Mouse (Mus musculus) kidney, embryonic 15.5 days (tissue): ENCODE results near the gene Tdrd7. TPM values are rescaled to one million over a fixed set of nuclear protein-coding genes. Genes with fewer than 3 reads are reported as not detected.

ENCODE experiments used
- ATAC-seq: fragments of 200-750 bp; cut with Nextera tagmentation; replicated peaks from 2 replicates; pipeline ENCODE4 v1.8.0; 2017; ENCODE audit warnings: moderate TSS enrichment; ENCODE audit not compliant: low FRiP score
- H3K27ac ChIP-seq: fragments of 300-500 bp; sonication (generic); 2 replicates; pipeline ENCODE4 v1.5.1; 2015; ENCODE audit warnings: mild to moderate bottlenecking, inconsistent platforms
- H3K27me3 ChIP-seq: fragments of 300-500 bp; sonication (generic); 2 replicates; pipeline ENCODE4 v1.6.1; 2015; ENCODE audit warnings: inconsistent platforms
- H3K36me3 ChIP-seq: fragments of 300-500 bp; sonication (generic); 2 replicates; pipeline ENCODE4 v1.6.1; 2015; ENCODE audit warnings: inconsistent platforms
- H3K4me1 ChIP-seq: fragments of 300-500 bp; sonication (generic); 2 replicates; pipeline ENCODE4 v1.6.1; 2015; ENCODE audit warnings: inconsistent platforms
- H3K4me2 ChIP-seq: fragments of 300-500 bp; sonication (generic); 2 replicates; pipeline ENCODE4 v1.6.1; 2015; ENCODE audit warnings: moderate library complexity, mild to moderate bottlenecking, inconsistent platforms
- H3K4me3 ChIP-seq: fragments of 300-500 bp; sonication (generic); replicated peaks from 2 replicates; pipeline ENCODE4 v1.5.1; 2015; ENCODE audit warnings: mild to moderate bottlenecking, inconsistent platforms
- H3K9ac ChIP-seq: fragments of 300-500 bp; sonication (generic); 2 replicates; pipeline ENCODE4 v1.6.1; 2015; ENCODE audit warnings: mild to moderate bottlenecking, inconsistent platforms
- H3K9me3 ChIP-seq: fragments of 300-500 bp; sonication (generic); replicated peaks from 2 replicates; pipeline ENCODE4 v1.6.1; 2016; ENCODE audit warnings: inconsistent platforms
- WGBS: fragments of 180-500 bp; shearing (Covaris S2); methylation state at CpG from one replicate; pipeline ENCODE4 v1.1.7; 2015; ENCODE audit warnings: mixed read lengths; 5-methylcytosine and 5-hydroxymethylcytosine counted together
- polyA plus RNA-seq: library from polyadenylated mRNA; unstranded; fragments of >200 nt; fragmentation: Nextera tagmentation; extraction: Ambion mirVana; gene quantifications from 2 replicates; pipeline ENCODE4 v1.2.1, GENCODE M21; 2015

Gene Tdrd7
- polyA plus RNA-seq, 1 experiment from 2014 or later = 19.3 TPM

GRCm38 (mm10) chr4:46032448-46032847 is 67.3 kb downstream of the Tdrd7 start:
- Histone ChIP-seq H3K9ac (no peak overlapping the region), H3K4me1 (0 out of 2 replicates have a peak, but pooled peaks cover 3% of the 10 kb centered on the region), H3K36me3 (no peaks in the 10 kb centered on the region), H3K9me3 (no peaks in the 10 kb centered on the region), H3K4me2 (no peak overlapping the region), H3K27ac (no peak overlapping the region), H3K27me3 (peaks cover 12% of the 10 kb centered on the region), H3K4me3 (no peak overlapping the region)
- ATAC-seq = no peak
- 60% methylated on average over 9 of the region's 9 CpGs for WGBS

- no peak for ATAC-seq
- H3K9me3 ChIP-seq = no peaks in the 10 kb centered on the region
- H3K4me3 ChIP-seq = no peak overlapping the region
- H3K27ac ChIP-seq = no peak overlapping the region
- H3K9ac ChIP-seq = no peak overlapping the region
- 0 out of 2 replicates have a peak, but pooled peaks cover 3% of the 10 kb centered on the region for H3K4me1 ChIP-seq
- 79% methylated on average over 2 of the region's 2 CpGs for WGBS
- no peak overlapping the region for H3K4me2 ChIP-seq
- peaks cover 20% of the 10 kb centered on the region for H3K27me3 ChIP-seq
- no peaks in the 10 kb centered on the region for H3K36me3 ChIP-seq
Observed at GRCm38 (mm10) chr4:46033197-46033596, 68.1 kb downstream of the Tdrd7 start.

- ATAC-seq = no peak
- Histone ChIP-seq H3K4me3 (peak overlapping the region; percentile 64), H3K36me3 (no peaks in the 10 kb centered on the region), H3K27me3 (peaks cover 49% of the 10 kb centered on the region), H3K27ac (no peak overlapping the region), H3K4me2 (peak overlapping the region; percentile 97), H3K9ac (peak overlapping the region; percentile 52; the same call in 1 of the 2 replicates), H3K4me1 (peaks cover 35% of the 10 kb centered on the region), H3K9me3 (no peaks in the 10 kb centered on the region)
- 8% methylated on average over 12 of the region's 12 CpGs for WGBS
Observed at GRCm38 (mm10) chr4:46038591-46038891, 73.4 kb downstream of the Tdrd7 start.

- ATAC-seq = peak; percentile 82
- WGBS = under 1% methylated on average over 72 of the region's 72 CpGs
- H3K4me2 ChIP-seq = peak within 1 kb of the TSS; percentile 97
- peak within 1 kb of the TSS; percentile 64 for H3K4me3 ChIP-seq
- H3K9me3 ChIP-seq = no peaks in the 10 kb centered on the region
- H3K27me3 ChIP-seq = peaks cover 49% of the 10 kb centered on the region
- H3K9ac ChIP-seq = peak within 1 kb of the TSS; percentile 52
- H3K27ac ChIP-seq = no peak within 1 kb of the TSS
- no peaks in the 10 kb centered on the region for H3K36me3 ChIP-seq
- peaks cover 35% of the 10 kb centered on the region for H3K4me1 ChIP-seq
Observed at GRCm38 (mm10) chr4:46038892-46039751, 74.0 kb downstream of the Tdrd7 start, which contains the start of gene Tmod1. Gene Tmod1 (plus strand): TSS chr4:46038935.

GRCm38 (mm10) chr4:46039899-46040298 is 74.8 kb downstream of the Tdrd7 start:
- Histone ChIP-seq H3K9ac (peak overlapping the region; percentile 52), H3K27ac (no peak overlapping the region), H3K4me3 (peak overlapping the region; percentile 64), H3K27me3 (peaks cover 46% of the 10 kb centered on the region), H3K4me2 (peak overlapping the region; percentile 97), H3K36me3 (no peaks in the 10 kb centered on the region), H3K9me3 (no peaks in the 10 kb centered on the region), H3K4me1 (peaks cover 35% of the 10 kb centered on the region)
- no peak for ATAC-seq
- 19% methylated on average over 6 of the region's 6 CpGs for WGBS

GRCm38 (mm10) chr4:46040594-46041192 is 75.6 kb downstream of the Tdrd7 start:
- 21% methylated on average over 9 of the region's 9 CpGs for WGBS
- no peak overlapping the region for H3K9ac ChIP-seq
- H3K27me3 ChIP-seq = peaks cover 46% of the 10 kb centered on the region
- H3K4me2 ChIP-seq = peak overlapping the region; percentile 97; the same call in 1 of the 2 replicates
- H3K4me1 ChIP-seq = peaks cover 35% of the 10 kb centered on the region
- H3K36me3 ChIP-seq = no peaks in the 10 kb centered on the region
- peak; percentile 50 for ATAC-seq
- no peak overlapping the region for H3K27ac ChIP-seq
- no peaks in the 10 kb centered on the region for H3K9me3 ChIP-seq
- H3K4me3 ChIP-seq = no peak overlapping the region

GRCm38 (mm10) chr4:46041761-46042504 is 76.8 kb downstream of the Tdrd7 start:
- peaks cover 41% of the 10 kb centered on the region for H3K27me3 ChIP-seq
- no peak overlapping the region for H3K9ac ChIP-seq
- no peaks in the 10 kb centered on the region for H3K9me3 ChIP-seq
- peak; percentile 52; the same call in 1 of the 2 replicates for ATAC-seq
- H3K4me3 ChIP-seq = no peak overlapping the region
- 34% methylated on average over 7 of the region's 7 CpGs for WGBS
- peaks cover 35% of the 10 kb centered on the region for H3K4me1 ChIP-seq
- H3K36me3 ChIP-seq = no peaks in the 10 kb centered on the region
- H3K27ac ChIP-seq = 0 out of 2 replicates have a peak overlapping the region, but pooled peaks have one; percentile 11
- H3K4me2 ChIP-seq = no peak overlapping the region

- Histone ChIP-seq H3K27me3 (peaks cover 36% of the 10 kb centered on the region), H3K4me3 (no peak overlapping the region), H3K4me2 (no peak overlapping the region), H3K36me3 (no peaks in the 10 kb centered on the region), H3K9ac (no peak overlapping the region), H3K27ac (0 out of 2 replicates have a peak overlapping the region, but pooled peaks have one; percentile 11), H3K9me3 (no peaks in the 10 kb centered on the region), H3K4me1 (peaks cover 35% of the 10 kb centered on the region)
- no peak for ATAC-seq
- 51% methylated on average over 5 of the region's 5 CpGs for WGBS
Observed at GRCm38 (mm10) chr4:46042505-46042850, 77.3 kb downstream of the Tdrd7 start.

- H3K27me3 ChIP-seq = peaks cover 27% of the 10 kb centered on the region
- no peaks in the 10 kb centered on the region for H3K9me3 ChIP-seq
- no peak overlapping the region for H3K4me3 ChIP-seq
- peaks cover 35% of the 10 kb centered on the region for H3K4me1 ChIP-seq
- no peaks in the 10 kb centered on the region for H3K36me3 ChIP-seq
- no peak overlapping the region for H3K9ac ChIP-seq
- no peak overlapping the region for H3K4me2 ChIP-seq
- 55% methylated on average over 8 of the region's 8 CpGs for WGBS
- H3K27ac ChIP-seq = no peak overlapping the region
- no peak for ATAC-seq
Observed at GRCm38 (mm10) chr4:46043361-46043760, 78.2 kb downstream of the Tdrd7 start.

GRCm38 (mm10) chr4:46047971-46048370 is 82.8 kb downstream of the Tdrd7 start:
- Histone ChIP-seq H3K9ac (no peak overlapping the region), H3K9me3 (no peaks in the 10 kb centered on the region), H3K4me3 (no peak overlapping the region), H3K4me2 (no peak overlapping the region), H3K36me3 (no peaks in the 10 kb centered on the region), H3K4me1 (0 out of 2 replicates have a peak, but pooled peaks cover 1% of the 10 kb centered on the region), H3K27me3 (no peaks in the 10 kb centered on the region), H3K27ac (no peak overlapping the region)
- no peak for ATAC-seq
- WGBS = 64% methylated on average over 4 of the region's 4 CpGs

- no peak overlapping the region for H3K4me3 ChIP-seq
- H3K4me2 ChIP-seq = no peak overlapping the region
- no peaks in the 10 kb centered on the region for H3K36me3 ChIP-seq
- no peaks in the 10 kb centered on the region for H3K27me3 ChIP-seq
- ATAC-seq = no peak
- H3K4me1 ChIP-seq = 0 out of 2 replicates have a peak, but pooled peaks cover 4% of the 10 kb centered on the region
- H3K27ac ChIP-seq = no peak overlapping the region
- no peak overlapping the region for H3K9ac ChIP-seq
- no peaks in the 10 kb centered on the region for H3K9me3 ChIP-seq
- 85% methylated on average over 7 of the region's 7 CpGs for WGBS
Observed at GRCm38 (mm10) chr4:46048418-46048817, 83.3 kb downstream of the Tdrd7 start.
